Mouse (Mus musculus) embryonic facial prominence, embryonic 11.5 days (tissue): ENCODE measurements at regions not wholly inside any gene's neighbourhood (a gene's known extent, or its start where the extent isn't known, plus 50 kb on each side); places are given as distances from the start of the nearest gene placed in this dataset.

ENCODE experiments used
- ATAC-seq: fragments of 200-750 bp; cut with Nextera tagmentation; replicated peaks from 2 replicates; pipeline ENCODE4 v1.8.0; 2017; ENCODE audit warnings: low read depth; ENCODE audit not compliant: insufficient number of reproducible peaks, low FRiP score, low TSS enrichment
- DNase-seq: peaks from one replicate; pipeline ENCODE4 v3.0.0-alpha.2; 2015; ENCODE audit warnings: low spot score
- H3K27ac ChIP-seq: fragments of 300-500 bp; sonication (generic); replicated peaks from 2 replicates; pipeline ENCODE4 v1.5.1; 2014; ENCODE audit warnings: mild to moderate bottlenecking, low read depth, low read length, control low read depth
- H3K27me3 ChIP-seq: fragments of 300-500 bp; sonication (generic); 2 replicates; pipeline ENCODE4 v1.6.1; 2014; ENCODE audit warnings: mild to moderate bottlenecking, low read length, moderate library complexity, mixed read lengths; ENCODE audit not compliant: control insufficient read depth, insufficient read depth
- H3K36me3 ChIP-seq: fragments of 300-500 bp; sonication (generic); replicated peaks from 2 replicates; pipeline ENCODE4 v1.6.1; 2014; ENCODE audit warnings: low read depth, mild to moderate bottlenecking, low read length, moderate library complexity, mixed read lengths; ENCODE audit not compliant: control insufficient read depth, insufficient read depth
- H3K4me1 ChIP-seq: fragments of 300-500 bp; sonication (generic); 2 replicates; pipeline ENCODE4 v1.6.1; 2014; ENCODE audit warnings: low read length, mixed read lengths; ENCODE audit not compliant: control insufficient read depth, insufficient read depth
- H3K4me2 ChIP-seq: fragments of 300-500 bp; sonication (generic); 2 replicates; pipeline ENCODE4 v1.6.1; 2014; ENCODE audit warnings: low read depth, mild to moderate bottlenecking, control low read depth, low read length, moderate library complexity
- H3K4me3 ChIP-seq: fragments of 300-500 bp; sonication (generic); 2 replicates; pipeline ENCODE4 v1.5.1; 2014; ENCODE audit warnings: low read depth, low read length, control low read depth
- H3K9ac ChIP-seq: fragments of 300-500 bp; sonication (generic); replicated peaks from 2 replicates; pipeline ENCODE4 v1.6.1; 2014; ENCODE audit warnings: mild to moderate bottlenecking, control low read depth, low read length
- H3K9me3 ChIP-seq: fragments of 300-500 bp; sonication (generic); replicated peaks from 2 replicates; pipeline ENCODE4 v1.6.1; 2016; ENCODE audit warnings: mild to moderate bottlenecking, low read length, inconsistent platforms, mixed read lengths; ENCODE audit not compliant: control insufficient read depth
- WGBS: fragments of 180-500 bp; shearing (Covaris S2); extraction: QIAGEN DNeasy Blood & Tissue Kit; methylation state at CpG from one replicate; pipeline ENCODE4 v1.1.7; 2014; 5-methylcytosine and 5-hydroxymethylcytosine counted together

- ATAC-seq (no peak), DNase-seq (no peak)
- no peaks in the 10 kb centered on the region for H3K9me3 ChIP-seq
- H3K4me3 ChIP-seq = no peak overlapping the region
- H3K27ac ChIP-seq = no peak overlapping the region
- no peaks in the 10 kb centered on the region for H3K36me3 ChIP-seq
- H3K27me3 ChIP-seq = no peaks in the 10 kb centered on the region
- H3K9ac ChIP-seq = no peak overlapping the region
- 73% methylated on average over 2 of the region's 2 CpGs for WGBS
- no peaks in the 10 kb centered on the region for H3K4me1 ChIP-seq
- H3K4me2 ChIP-seq = no peak overlapping the region
Measured at GRCm38 (mm10) chr2:50445963-50446485, 149.4 kb upstream of the Mmadhc start.

- H3K4me1 ChIP-seq = no peaks in the 10 kb centered on the region
- H3K27me3 ChIP-seq = no peaks in the 10 kb centered on the region
- DNase-seq (no peak), ATAC-seq (no peak)
- no peaks in the 10 kb centered on the region for H3K36me3 ChIP-seq
- no peak overlapping the region for H3K27ac ChIP-seq
- H3K4me2 ChIP-seq = no peak overlapping the region
- no peaks in the 10 kb centered on the region for H3K9me3 ChIP-seq
- no peak overlapping the region for H3K4me3 ChIP-seq
- H3K9ac ChIP-seq = no peak overlapping the region
Measured at GRCm38 (mm10) chr2:50440333-50440732, 143.7 kb upstream of the Mmadhc start.

GRCm38 (mm10) chr2:50433166-50433565 lies 136.6 kb upstream of the Mmadhc start:
- H3K36me3 ChIP-seq = no peaks in the 10 kb centered on the region

GRCm38 (mm10) chr2:50425151-50425550 lies 128.6 kb upstream of the Mmadhc start:
- H3K36me3 ChIP-seq = no peaks in the 10 kb centered on the region

More at GRCm38 (mm10) chr2:50433166-50433565, 136.6 kb upstream of the Mmadhc start:
- DNase-seq (no peak), ATAC-seq (no peak)
- Histone ChIP-seq H3K9ac (no peak overlapping the region), H3K4me1 (no peaks in the 10 kb centered on the region), H3K27me3 (no peaks in the 10 kb centered on the region), H3K4me3 (no peak overlapping the region), H3K27ac (no peak overlapping the region), H3K4me2 (no peak overlapping the region), H3K9me3 (no peaks in the 10 kb centered on the region)
- WGBS = 93% methylated on average over 4 of the region's 4 CpGs

GRCm38 (mm10) chr2:50419648-50420047 lies 123.0 kb upstream of the Mmadhc start:
- H3K36me3 ChIP-seq = no peaks in the 10 kb centered on the region
- H3K4me3 ChIP-seq = no peak overlapping the region
- no peaks in the 10 kb centered on the region for H3K9me3 ChIP-seq
- H3K4me1 ChIP-seq = no peaks in the 10 kb centered on the region
- H3K4me2 ChIP-seq = no peak overlapping the region
- 74% methylated on average over 3 of the region's 3 CpGs for WGBS
- H3K27ac ChIP-seq = no peak overlapping the region
- H3K27me3 ChIP-seq = no peaks in the 10 kb centered on the region
- no peak for ATAC-seq
- H3K9ac ChIP-seq = no peak overlapping the region
- no peak for DNase-seq

More at GRCm38 (mm10) chr2:50425151-50425550, 128.6 kb upstream of the Mmadhc start:
- ATAC-seq (no peak), DNase-seq (peak; percentile 49)
- Histone ChIP-seq H3K27me3 (no peaks in the 10 kb centered on the region), H3K9me3 (no peaks in the 10 kb centered on the region), H3K9ac (no peak overlapping the region), H3K4me3 (no peak overlapping the region), H3K4me1 (no peaks in the 10 kb centered on the region), H3K27ac (no peak overlapping the region), H3K4me2 (no peak overlapping the region)
- 72% methylated on average over 3 of the region's 3 CpGs for WGBS

GRCm38 (mm10) chr2:50417643-50418042 lies 121.0 kb upstream of the Mmadhc start:
- Histone ChIP-seq H3K4me2 (no peak overlapping the region), H3K4me1 (no peaks in the 10 kb centered on the region), H3K27ac (no peak overlapping the region), H3K27me3 (no peaks in the 10 kb centered on the region), H3K4me3 (no peak overlapping the region), H3K9me3 (no peaks in the 10 kb centered on the region), H3K9ac (no peak overlapping the region), H3K36me3 (no peaks in the 10 kb centered on the region)
- ATAC-seq (no peak), DNase-seq (no peak)
- 76% methylated on average over 5 of the region's 5 CpGs for WGBS

GRCm38 (mm10) chr2:50417135-50417534 lies 120.5 kb upstream of the Mmadhc start:
- Histone ChIP-seq H3K36me3 (no peaks in the 10 kb centered on the region), H3K4me2 (no peak overlapping the region), H3K4me3 (no peak overlapping the region), H3K9me3 (no peaks in the 10 kb centered on the region), H3K9ac (no peak overlapping the region), H3K27ac (no peak overlapping the region), H3K4me1 (no peaks in the 10 kb centered on the region), H3K27me3 (no peaks in the 10 kb centered on the region)
- DNase-seq = no peak
- ATAC-seq = no peak
- 95% methylated on average over 5 of the region's 5 CpGs for WGBS

GRCm38 (mm10) chr2:50416056-50416455 lies 119.5 kb upstream of the Mmadhc start:
- Histone ChIP-seq H3K27me3 (no peaks in the 10 kb centered on the region), H3K4me3 (no peak overlapping the region), H3K36me3 (no peaks in the 10 kb centered on the region), H3K9me3 (no peaks in the 10 kb centered on the region), H3K4me2 (no peak overlapping the region), H3K9ac (no peak overlapping the region), H3K4me1 (no peaks in the 10 kb centered on the region), H3K27ac (no peak overlapping the region)
- WGBS = 97% methylated on average over 2 of the region's 2 CpGs
- ATAC-seq (no peak), DNase-seq (no peak)
